Mouse (Mus musculus) midbrain, embryonic 16.5 days (tissue): Measurements from ENCODE around the gene Gm45062. TPM values are rescaled to one million over a fixed set of nuclear protein-coding genes. Genes with fewer than 3 reads are reported as not detected.
"Not testable (repeated sequence)": the region's sequence is repeated elsewhere in the genome, so short reads cannot be mapped to it uniquely, and the experiment has no call there.

Source experiments
- ATAC-seq: fragments of 200-750 bp; cut with Nextera tagmentation; 2 replicates; pipeline ENCODE4 v1.8.0; 2017; ENCODE audit warnings: moderate TSS enrichment
- H3K27ac ChIP-seq: fragments of 300-500 bp; sonication (generic); 2 replicates; pipeline ENCODE4 v1.5.1; 2014; ENCODE audit warnings: mild to moderate bottlenecking, low read length, mixed read lengths
- H3K27me3 ChIP-seq: fragments of 300-500 bp; sonication (generic); 2 replicates; pipeline ENCODE4 v1.6.1; 2014; ENCODE audit warnings: low read depth, low read length, mixed read lengths; ENCODE audit not compliant: control insufficient read depth, insufficient read depth
- H3K36me3 ChIP-seq: fragments of 300-500 bp; sonication (generic); 2 replicates; pipeline ENCODE4 v1.6.1; 2014; ENCODE audit warnings: mild to moderate bottlenecking, low read length, moderate library complexity, mixed read lengths; ENCODE audit not compliant: control insufficient read depth, insufficient read depth
- H3K4me1 ChIP-seq: fragments of 300-500 bp; sonication (generic); 2 replicates; pipeline ENCODE4 v1.6.1; 2014; ENCODE audit warnings: mild to moderate bottlenecking, low read length, mixed read lengths; ENCODE audit not compliant: control insufficient read depth, insufficient read depth
- H3K4me2 ChIP-seq: fragments of 300-500 bp; sonication (generic); 2 replicates; pipeline ENCODE4 v1.6.1; 2014; ENCODE audit warnings: mild to moderate bottlenecking, low read length, mixed read lengths
- H3K4me3 ChIP-seq: fragments of 300-500 bp; sonication (generic); 2 replicates; pipeline ENCODE4 v1.5.1; 2014; ENCODE audit warnings: low read depth, mild to moderate bottlenecking, low read length, moderate library complexity, mixed read lengths
- H3K9ac ChIP-seq: fragments of 300-500 bp; sonication (generic); 2 replicates; pipeline ENCODE4 v1.6.1; 2014; ENCODE audit warnings: low read depth, low read length, mixed read lengths
- H3K9me3 ChIP-seq: fragments of 300-500 bp; sonication (generic); replicated peaks from 2 replicates; pipeline ENCODE4 v1.6.1; 2014; ENCODE audit warnings: mild to moderate bottlenecking, low read length, mixed read lengths; ENCODE audit not compliant: control insufficient read depth, poor library complexity, severe bottlenecking
- WGBS: fragments of 180-500 bp; shearing (Covaris S2); extraction: QIAGEN DNeasy Blood & Tissue Kit; methylation state at CpG from one replicate; pipeline ENCODE4 v1.1.7; 2014; 5-methylcytosine and 5-hydroxymethylcytosine counted together
- polyA plus RNA-seq: library from polyadenylated mRNA; unstranded; fragments of >200 nt; fragmentation: Nextera tagmentation; extraction: Ambion mirVana; gene quantifications from 2 replicates; pipeline ENCODE4 v1.2.1, GENCODE M21; 2015

Gm45062 gene
- polyA plus RNA-seq, 1 experiment from 2014 or later: 9.6 TPM

- Histone ChIP-seq H3K4me1 (no peaks in the 10 kb centered on the region), H3K9me3 (no peaks in the 10 kb centered on the region), H3K9ac (no peak overlapping the region), H3K4me2 (no peak overlapping the region), H3K27ac (no peak overlapping the region), H3K36me3 (no peaks in the 10 kb centered on the region), H3K4me3 (no peak overlapping the region), H3K27me3 (no peaks in the 10 kb centered on the region)
- ATAC-seq: no peak
- 65% methylated on average over 6 of the region's 6 CpGs for WGBS
These were observed 40.0 kb downstream of the Gm45062 start for GRCm38 (mm10) chr6:8299066-8299863.

GRCm38 (mm10) chr6:8307878-8308775 lies 48.9 kb downstream of the Gm45062 start:
- H3K4me1 ChIP-seq: no peaks in the 10 kb centered on the region
- no peaks in the 10 kb centered on the region for H3K27me3 ChIP-seq
- H3K27ac ChIP-seq: no peak overlapping the region
- H3K9ac ChIP-seq: no peak overlapping the region
- H3K36me3 ChIP-seq: no peaks in the 10 kb centered on the region
- no peak overlapping the region for H3K4me2 ChIP-seq
- no peaks in the 10 kb centered on the region for H3K9me3 ChIP-seq
- H3K4me3 ChIP-seq: no peak overlapping the region
- no peak for ATAC-seq
- WGBS: 78% methylated on average over 6 of the region's 6 CpGs

- H3K27ac ChIP-seq: no peak overlapping the region
- no peak overlapping the region for H3K4me2 ChIP-seq
- H3K4me1 ChIP-seq: no peaks in the 10 kb centered on the region
- H3K27me3 ChIP-seq: no peaks in the 10 kb centered on the region
- WGBS: 92% methylated on average over 2 of the region's 2 CpGs
- H3K4me3 ChIP-seq: no peak overlapping the region
- H3K36me3 ChIP-seq: no peaks in the 10 kb centered on the region
- no peak for ATAC-seq
- H3K9me3 ChIP-seq: no peaks in the 10 kb centered on the region
- no peak overlapping the region for H3K9ac ChIP-seq
These were observed 53.3 kb downstream of the Gm45062 start for GRCm38 (mm10) chr6:8312554-8312953.

GRCm38 (mm10) chr6:8316201-8316600 lies 57.0 kb downstream of the Gm45062 start:
- Histone ChIP-seq H3K4me3 (no peak overlapping the region), H3K9ac (no peak overlapping the region), H3K27me3 (no peaks in the 10 kb centered on the region), H3K4me1 (no peaks in the 10 kb centered on the region), H3K9me3 (no peaks in the 10 kb centered on the region), H3K27ac (no peak overlapping the region), H3K4me2 (no peak overlapping the region), H3K36me3 (no peaks in the 10 kb centered on the region)
- no peak for ATAC-seq

GRCm38 (mm10) chr6:8319591-8319990 lies 60.3 kb downstream of the Gm45062 start:
- H3K4me3 ChIP-seq: no peak overlapping the region
- H3K4me1 ChIP-seq: no peaks in the 10 kb centered on the region
- H3K27me3 ChIP-seq: no peaks in the 10 kb centered on the region
- no peak overlapping the region for H3K9ac ChIP-seq
- no peak overlapping the region for H3K4me2 ChIP-seq
- ATAC-seq: no peak
- no peaks in the 10 kb centered on the region for H3K9me3 ChIP-seq
- H3K36me3 ChIP-seq: no peaks in the 10 kb centered on the region
- WGBS: 96% methylated on average over 2 of the region's 2 CpGs
- H3K27ac ChIP-seq: no peak overlapping the region

GRCm38 (mm10) chr6:8331496-8331895 lies 72.2 kb downstream of the Gm45062 start:
- not testable (repeated sequence) for H3K9me3 ChIP-seq, ATAC-seq, H3K4me2 ChIP-seq, H3K4me3 ChIP-seq, H3K9ac ChIP-seq, H3K4me1 ChIP-seq, H3K27ac ChIP-seq, H3K36me3 ChIP-seq, H3K27me3 ChIP-seq
- WGBS: 98% methylated on average over 3 of the region's 3 CpGs

- WGBS: 96% methylated on average over 1 of the region's 1 CpGs
- Histone ChIP-seq H3K4me3 (no peak overlapping the region), H3K9ac (no peak overlapping the region), H3K4me1 (no peaks in the 10 kb centered on the region), H3K9me3 (no peaks in the 10 kb centered on the region), H3K27ac (no peak overlapping the region), H3K4me2 (no peak overlapping the region), H3K27me3 (no peaks in the 10 kb centered on the region), H3K36me3 (no peaks in the 10 kb centered on the region)
- ATAC-seq: no peak
These were observed 74.1 kb downstream of the Gm45062 start for GRCm38 (mm10) chr6:8333380-8333779.

GRCm38 (mm10) chr6:8336487-8337390 lies 77.5 kb downstream of the Gm45062 start:
- Histone ChIP-seq H3K9me3 (no peaks in the 10 kb centered on the region), H3K4me3 (no peak overlapping the region), H3K4me1 (no peaks in the 10 kb centered on the region), H3K27me3 (no peaks in the 10 kb centered on the region), H3K36me3 (no peaks in the 10 kb centered on the region), H3K9ac (no peak overlapping the region), H3K4me2 (no peak overlapping the region), H3K27ac (no peak overlapping the region)
- ATAC-seq: no peak
- 81% methylated on average over 9 of the region's 9 CpGs for WGBS
